Mouse (Mus musculus): Measurements from ENCODE around the gene Mcrs1.

DNA sequence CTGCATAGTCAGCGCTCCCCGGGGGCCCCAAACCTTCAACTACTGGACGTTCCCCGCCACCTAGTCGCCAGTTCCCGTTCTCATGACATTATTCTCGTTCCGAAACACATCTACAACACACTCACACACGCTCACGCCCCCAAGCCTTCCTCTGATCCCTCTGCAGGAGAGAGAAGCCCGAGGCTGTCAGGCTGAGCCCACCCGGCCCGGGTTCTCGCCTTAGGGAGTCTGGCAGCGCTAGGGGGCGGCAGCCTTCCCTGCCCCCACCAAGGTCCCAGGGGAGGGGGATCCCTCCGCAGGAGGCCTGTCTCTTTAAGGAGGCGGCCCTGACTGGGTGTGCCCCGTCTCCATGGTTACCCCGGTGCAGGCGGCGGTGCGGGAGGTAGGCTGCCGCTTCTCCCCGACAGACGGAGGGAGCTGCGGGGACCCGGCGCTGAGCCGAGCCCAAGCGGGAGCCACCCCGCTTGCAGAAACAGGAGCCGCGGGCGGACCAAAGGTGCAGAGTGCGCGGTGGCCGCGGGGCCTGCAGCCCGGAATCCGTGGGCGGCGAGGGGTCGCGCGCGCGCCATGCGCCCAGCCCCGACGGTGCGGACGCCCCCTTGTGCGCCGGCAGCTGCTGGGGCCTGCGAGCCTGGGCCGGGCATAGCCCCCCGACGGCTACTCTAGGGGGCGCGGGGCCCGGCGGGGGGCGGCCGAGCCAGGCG, 27.4 kb downstream of the Mcrs1 start, which contains the start of gene Kcnh3:
- TF ChIP-seq CTCF (IDR thresholded peaks at IDR 0.05; ENCODE audit: low read depth) (no peak; the same call in 1 of the 2 replicates), EP300 (optimal IDR thresholded peaks at IDR 0.05) (no peak)
